Mouse (Mus musculus): ENCODE data around the gene Treml1.

The Treml1 gene

GRCm38 (mm10) chr17:48362346-48362745, 2.6 kb downstream of the Treml1 start:
- DNase-seq = no peak

- DNase-seq = no peak
These were observed 3.2 kb downstream of the Treml1 start for GRCm38 (mm10) chr17:48362966-48363365.

GRCm38 (mm10) chr17:48363421-48363965, 3.8 kb downstream of the Treml1 start:
- no peak for DNase-seq

GRCm38 (mm10) chr17:48365511-48366155, 5.9 kb downstream of the Treml1 start:
- no peak for DNase-seq

- no peak for DNase-seq
These were observed 7.1 kb downstream of the Treml1 start for GRCm38 (mm10) chr17:48366806-48367205.

GRCm38 (mm10) chr17:48371621-48372020, 11.9 kb downstream of the Treml1 start:
- DNase-seq = no peak

GRCm38 (mm10) chr17:48372987-48373386, 13.3 kb downstream of the Treml1 start:
- no peak for DNase-seq

- no peak for DNase-seq
These were observed 16.4 kb downstream of the Treml1 start for GRCm38 (mm10) chr17:48376102-48376501.

- no peak for DNase-seq
These were observed 19.3 kb downstream of the Treml1 start for GRCm38 (mm10) chr17:48379050-48379449.

- DNase-seq = no peak
These were observed 26.2 kb downstream of the Treml1 start for GRCm38 (mm10) chr17:48385786-48386461.

- DNase-seq = no peak
These were observed 28.9 kb downstream of the Treml1 start for GRCm38 (mm10) chr17:48388666-48389065.

- DNase-seq = no peak
These were observed 29.7 kb downstream of the Treml1 start for GRCm38 (mm10) chr17:48389442-48389841.

- no peak for DNase-seq
These were observed 31.7 kb downstream of the Treml1 start for GRCm38 (mm10) chr17:48391446-48391845.

GRCm38 (mm10) chr17:48392616-48393015, 32.9 kb downstream of the Treml1 start:
- DNase-seq = no peak

GRCm38 (mm10) chr17:48401710-48402109, 42.0 kb downstream of the Treml1 start:
- DNase-seq = no peak

GRCm38 (mm10) chr17:48402751-48403150, 43.0 kb downstream of the Treml1 start:
- DNase-seq = no peak

GRCm38 (mm10) chr17:48403848-48404247, 44.1 kb downstream of the Treml1 start:
- DNase-seq = no peak

- DNase-seq = no peak
These were observed 45.0 kb downstream of the Treml1 start for GRCm38 (mm10) chr17:48404706-48405105.

- no peak for DNase-seq
These were observed 47.4 kb downstream of the Treml1 start for GRCm38 (mm10) chr17:48407154-48407553.

- DNase-seq = no peak
These were observed 48.3 kb downstream of the Treml1 start for GRCm38 (mm10) chr17:48407910-48408525.

GRCm38 (mm10) chr17:48408526-48409291, 49.0 kb downstream of the Treml1 start:
- DNase-seq = peak; percentile 90

- DNase-seq = peak; percentile 100
These were observed 49.9 kb downstream of the Treml1 start, which contains the start of the genes Nfya and Oard1 for GRCm38 (mm10) chr17:48409380-48410298. Gene Nfya, minus strand, starts transcription at chr17:48409906. Gene Oard1, plus strand, starts transcription at chr17:48410014.
